Mouse (Mus musculus): ENCODE measurements at regions not wholly inside any gene's neighbourhood (a gene's known extent, or its start where the extent isn't known, plus 50 kb on each side); places are given as distances from the start of the nearest gene placed in this dataset.

- no peak for TF ChIP-seq CTCF (IDR thresholded peaks at IDR 0.05; ENCODE audit: insufficient read depth, low read length)
- TF ChIP-seq POLR2A (IDR thresholded peaks at IDR 0.05; ENCODE audit: borderline replicate concordance, extremely low read depth, low read depth, low read length) = no peak
Measured at GRCm38 (mm10) chr1:45626733-45627132, 123.7 kb upstream of the Col5a2 start.

Measured in lung, adult 2 months (tissue).